Mouse (Mus musculus): ENCODE measurements around the gene Trpv6.

Gene Trpv6

DNA sequence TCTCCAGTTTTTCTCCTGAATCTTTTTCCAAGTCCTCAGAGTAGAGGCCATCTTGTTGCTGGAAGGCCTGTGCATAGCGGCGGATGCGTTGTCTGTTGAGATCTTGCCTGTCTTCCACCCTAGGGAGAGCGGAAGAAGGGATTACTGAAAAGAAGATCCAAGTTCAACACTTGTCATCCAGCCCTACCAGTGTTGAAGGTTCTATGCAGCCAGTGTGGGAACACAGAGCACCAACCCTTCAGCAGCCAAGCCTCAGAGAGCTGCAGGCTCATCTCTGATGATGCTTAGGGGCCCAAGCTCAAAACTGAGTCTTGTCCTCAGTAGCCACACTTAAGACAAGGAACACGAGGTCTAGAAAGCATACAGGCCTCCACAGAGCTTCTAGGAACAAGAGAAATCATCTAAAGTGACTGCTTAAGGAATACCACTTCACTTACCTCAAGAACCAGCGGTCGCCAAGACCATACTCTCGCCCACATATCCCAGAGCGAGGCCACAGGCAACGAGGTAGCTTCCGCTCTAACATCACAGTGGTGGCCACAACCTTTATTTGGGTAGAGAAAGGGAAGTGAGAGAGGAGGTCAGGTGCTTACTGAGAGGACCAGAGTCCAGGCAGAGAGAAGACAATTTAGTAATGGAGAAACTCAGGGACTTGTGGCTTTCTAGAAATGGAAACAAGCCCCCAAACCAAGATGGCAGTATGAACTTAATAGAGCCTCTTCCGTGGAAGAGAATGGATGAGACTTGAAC, 14.8 kb downstream of the Trpv6 start:
- DNase-seq (ENCODE audit: low read depth) = no peak

DNA sequence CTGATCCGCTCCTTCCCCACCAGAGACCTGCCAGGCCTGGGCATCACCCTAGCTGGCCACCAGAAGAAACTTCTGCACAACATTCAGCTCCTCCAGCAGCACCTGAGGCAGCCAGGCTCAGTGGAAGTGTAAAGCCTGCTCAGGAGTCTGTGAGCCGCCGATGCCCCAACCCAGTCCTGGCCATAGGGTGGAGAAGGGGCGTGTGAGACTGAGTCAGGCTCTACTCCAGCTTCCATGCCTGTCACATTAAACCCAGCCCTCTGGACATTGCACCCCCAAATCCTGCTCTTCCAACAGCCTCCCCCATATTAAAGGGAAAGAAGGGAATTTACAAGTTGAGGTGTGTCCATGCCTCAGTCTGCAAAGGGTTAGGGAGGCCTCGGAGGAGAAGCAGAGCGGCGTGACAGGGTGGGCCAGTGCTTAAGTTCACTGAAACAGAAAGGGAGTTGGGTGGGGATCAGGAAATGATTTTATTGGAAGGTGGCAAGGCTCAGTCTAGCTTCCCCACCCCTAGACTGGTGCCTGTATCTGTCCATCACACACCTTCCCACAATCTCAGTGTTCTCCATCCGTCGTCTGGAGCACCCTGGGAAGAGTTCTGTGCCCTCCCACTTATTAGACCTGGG, 15.9 kb downstream of the Trpv6 start:
- no peak for DNase-seq (ENCODE audit: low read depth)

DNA sequence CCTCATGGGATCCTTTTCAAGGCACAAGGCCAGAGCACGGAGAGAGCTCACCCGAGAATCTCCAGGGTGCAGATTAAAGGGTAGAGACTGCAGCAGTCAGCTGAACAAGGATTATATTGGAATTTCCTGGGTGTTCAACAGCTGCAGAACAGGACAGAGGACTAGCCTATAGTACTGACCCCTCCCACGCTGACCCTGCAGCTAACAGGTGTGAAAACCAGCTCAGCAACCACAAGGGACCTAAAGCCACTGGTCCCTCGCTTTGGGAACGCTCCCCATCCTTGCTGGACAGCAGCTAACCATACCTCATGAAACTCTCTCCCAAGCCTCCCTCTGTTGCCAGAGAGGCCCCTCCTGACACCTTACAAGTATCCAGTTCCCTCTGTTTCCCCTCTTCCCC, 28.6 kb downstream of the Trpv6 start:
- DNase-seq (ENCODE audit: low read depth) = no peak

DNA sequence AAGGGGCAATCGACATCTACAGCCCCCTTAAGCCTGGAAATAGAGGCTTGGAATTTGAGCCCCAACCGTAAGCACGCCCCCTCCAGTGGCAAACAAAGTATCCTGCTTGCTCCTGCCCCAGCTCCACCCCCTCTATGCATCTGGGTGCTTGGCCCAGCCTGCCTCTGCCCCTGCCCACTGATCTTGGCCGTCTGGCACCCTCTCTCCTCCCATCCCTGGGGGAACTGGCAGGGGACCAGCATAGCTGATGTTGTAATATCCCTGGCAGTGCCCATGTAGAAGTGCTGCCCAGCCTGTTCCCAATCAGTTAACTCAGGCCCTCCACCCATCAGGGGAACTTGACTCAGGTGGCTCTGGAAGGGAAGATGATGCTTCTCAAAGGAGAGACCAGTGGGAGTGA, 30.0 kb downstream of the Trpv6 start:
- no peak for DNase-seq (ENCODE audit: low read depth)

DNA sequence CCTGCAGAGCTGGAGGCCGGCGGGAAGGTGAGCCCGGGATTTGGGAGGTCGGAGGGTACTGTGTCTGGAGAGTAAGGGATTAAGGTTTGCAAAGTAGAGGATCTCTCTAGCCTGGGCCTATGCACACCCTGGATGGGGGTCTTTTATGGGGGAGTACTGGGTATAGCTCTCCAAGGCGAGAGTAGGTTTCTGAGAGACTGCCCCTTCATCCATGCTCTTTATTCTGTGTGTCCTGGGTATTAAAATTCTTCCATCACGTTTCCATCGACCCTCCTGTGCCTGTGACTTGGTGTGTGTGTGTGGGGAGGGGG, 30.5 kb downstream of the Trpv6 start:
- no peak for DNase-seq (ENCODE audit: low read depth)

DNA sequence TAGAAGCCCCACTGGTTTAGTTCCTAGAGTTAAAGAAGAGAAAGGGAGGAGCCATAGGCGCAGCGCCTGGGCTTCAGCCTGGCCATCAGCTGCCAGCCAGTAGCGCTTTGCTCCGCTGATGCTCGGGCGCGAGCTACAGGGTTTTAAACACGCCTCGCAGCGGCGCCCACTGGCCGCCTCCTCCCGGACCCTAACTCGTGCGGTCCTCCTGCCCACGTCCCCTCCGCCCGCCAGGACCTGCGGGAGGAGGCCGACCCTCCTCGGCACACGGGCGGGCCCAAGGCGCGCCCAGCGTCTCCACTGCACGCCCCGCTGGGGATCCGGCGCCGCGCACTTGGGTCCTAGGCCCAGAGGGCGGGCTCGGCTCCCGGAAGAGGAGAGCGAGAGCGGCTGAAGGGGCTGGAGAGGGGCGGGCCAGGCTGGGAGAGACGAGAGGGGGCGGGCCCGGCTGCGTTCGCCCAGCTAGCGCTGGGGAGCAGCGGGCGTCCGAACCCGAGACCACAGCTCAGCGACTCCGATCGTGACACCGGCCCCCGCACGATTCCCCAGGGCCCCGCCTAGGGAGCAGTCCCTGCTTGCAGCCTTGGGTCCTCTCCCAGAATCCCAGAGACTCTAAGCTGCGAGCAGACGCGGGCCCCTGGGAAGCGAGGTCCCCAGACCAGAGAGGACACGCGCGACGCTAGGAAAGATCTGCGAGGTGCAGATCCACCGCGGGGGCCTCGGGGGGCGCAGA, 31.0 kb downstream of the Trpv6 start, which contains the start of gene Ephb6:
Gene Ephb6 (plus strand): TSS at position 422 of the 733 bp plus-strand sequence.
- peak; percentile 38 for DNase-seq (ENCODE audit: low read depth)

DNA sequence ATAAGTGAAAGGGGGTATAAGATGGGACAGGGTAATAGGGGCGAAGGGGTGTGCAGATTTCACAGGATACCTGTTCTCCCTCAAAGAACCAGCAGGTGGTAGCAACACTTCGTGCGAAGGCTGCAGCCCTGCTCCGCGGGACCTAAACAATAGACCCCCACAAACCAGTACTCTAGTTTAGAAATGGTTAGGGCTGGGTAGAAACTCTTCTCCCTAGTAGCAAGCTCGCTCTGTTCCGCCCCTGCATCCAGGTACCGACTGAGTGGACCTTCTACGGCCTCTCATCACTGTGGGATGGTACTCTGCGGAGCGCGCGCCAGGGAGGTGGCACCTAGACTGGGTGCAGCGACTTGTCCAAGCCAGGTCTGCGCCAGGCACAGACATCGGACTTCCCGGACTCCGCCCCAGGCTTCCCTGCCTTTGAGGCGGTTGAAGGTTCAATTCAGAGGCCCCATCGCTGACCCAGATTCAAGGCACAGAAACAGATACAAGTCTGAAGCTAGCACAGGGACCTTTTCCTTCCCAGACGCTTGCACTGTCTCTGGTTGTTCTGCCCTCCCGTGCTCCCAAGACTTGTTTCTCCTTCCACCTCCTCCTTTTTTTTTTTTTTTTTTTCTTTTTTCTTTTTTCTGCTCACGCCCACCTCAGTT, 31.7 kb downstream of the Trpv6 start:
- peak; percentile 37 for DNase-seq (ENCODE audit: low read depth)

DNA sequence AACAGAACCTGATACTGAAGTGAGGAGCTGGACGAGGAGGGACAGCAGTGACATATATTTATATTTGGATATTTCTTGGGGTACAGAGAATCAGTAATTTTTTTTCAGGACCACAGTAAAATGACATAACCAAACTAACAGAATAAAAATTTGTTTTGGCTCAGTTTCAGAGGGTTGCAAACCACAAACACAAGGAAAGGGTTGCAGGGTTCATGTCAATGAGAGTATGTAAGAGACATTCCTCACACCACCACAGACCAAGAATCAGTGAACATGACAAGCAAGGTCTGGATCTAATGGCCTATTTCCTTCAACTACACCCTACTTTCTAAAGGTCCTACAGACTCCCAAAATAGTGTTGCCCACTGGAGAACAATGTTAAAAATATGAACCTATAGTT, 54.0 kb downstream of the Trpv6 start:
- no peak for DNase-seq (ENCODE audit: low read depth)

DNA sequence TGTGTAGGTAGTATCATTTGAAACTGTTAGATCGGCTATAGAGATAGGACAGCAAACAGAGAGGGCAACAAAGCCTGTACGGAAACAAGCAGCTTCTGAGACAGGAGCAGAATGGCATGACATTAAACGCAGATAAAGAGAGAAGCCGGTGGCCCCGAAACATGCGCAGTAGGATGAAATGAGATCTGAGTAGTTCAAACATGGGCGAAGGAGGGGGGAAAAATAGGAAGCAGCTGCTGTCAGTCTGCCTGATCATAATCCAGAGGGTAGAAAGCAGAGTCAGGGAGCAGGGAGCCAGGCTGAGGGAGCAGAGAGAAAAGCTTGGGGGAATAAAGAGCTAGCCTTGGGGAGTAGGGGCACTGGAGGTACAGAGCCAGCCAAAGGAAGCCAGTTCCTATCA, 54.9 kb downstream of the Trpv6 start:
- no peak for DNase-seq (ENCODE audit: low read depth)

DNA sequence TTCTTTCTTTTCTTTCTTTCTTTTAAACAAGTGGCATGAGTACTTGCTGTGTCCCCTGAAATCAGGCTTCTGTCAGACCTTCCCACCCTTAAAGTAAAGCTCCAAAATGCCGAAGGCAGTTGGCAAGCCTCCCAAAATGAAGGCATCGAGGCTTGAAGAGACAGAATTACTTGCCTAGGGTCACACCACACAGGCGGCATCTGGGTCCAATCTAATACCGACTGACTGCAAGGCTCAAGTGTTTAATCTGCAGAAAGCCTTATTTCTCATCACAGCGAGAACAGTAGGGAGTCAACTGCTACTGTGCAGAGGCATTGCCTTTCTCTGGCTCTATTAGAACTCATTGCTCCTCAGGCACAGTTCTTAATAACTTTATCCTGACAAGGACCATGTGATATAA, 58.9 kb downstream of the Trpv6 start:
- no peak for DNase-seq (ENCODE audit: low read depth)

DNA sequence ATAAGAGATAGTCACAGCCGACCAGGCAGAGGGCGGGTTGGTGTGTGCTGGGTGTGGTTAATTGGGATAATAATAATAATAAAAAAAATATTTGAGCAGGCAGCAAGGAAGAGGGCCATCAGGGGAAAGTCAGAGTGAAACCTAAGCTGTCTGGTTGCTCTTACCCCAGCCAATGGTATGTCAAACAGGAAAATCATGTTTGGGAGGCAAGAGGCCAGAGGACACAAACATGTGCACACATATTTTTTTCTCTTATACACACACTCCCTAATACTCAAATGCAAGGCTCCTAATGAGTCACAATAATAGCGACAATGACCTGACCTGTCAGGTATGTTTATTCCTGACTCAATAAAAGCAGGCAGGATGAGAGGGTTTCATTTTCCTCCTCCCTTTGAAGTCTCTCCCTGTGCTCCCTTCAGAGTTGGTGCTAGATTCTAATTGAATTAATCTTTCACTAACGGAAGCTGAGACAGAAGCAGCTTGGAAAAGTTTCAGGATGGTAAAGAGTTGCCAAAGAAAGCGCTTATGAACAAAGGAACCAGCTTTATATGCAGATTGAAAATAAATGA, 59.6 kb downstream of the Trpv6 start:
- no peak for DNase-seq (ENCODE audit: low read depth)

All from c-Kit-positive CD71-positive TER-119-negative erythroid progenitor cells, embryonic 14.5 days (primary cell).